Mouse (Mus musculus) limb, embryonic 13.5 days (tissue): ENCODE results near the gene Nfe2l1. TPM values are rescaled to one million over a fixed set of nuclear protein-coding genes. Genes with fewer than 3 reads are reported as not detected.

Experiments used
- ATAC-seq: fragments of 200-750 bp; cut with Nextera tagmentation; 2 replicates; pipeline ENCODE4 v1.8.0; 2017; ENCODE audit warnings: low read depth, moderate number of reproducible peaks, moderate TSS enrichment; ENCODE audit not compliant: low FRiP score
- H3K27ac ChIP-seq: fragments of 300-500 bp; sonication (generic); 2 replicates; pipeline ENCODE4 v1.5.1; 2015; ENCODE audit warnings: inconsistent platforms, mild to moderate bottlenecking, moderate library complexity
- H3K27me3 ChIP-seq: fragments of 300-500 bp; sonication (generic); 2 replicates; pipeline ENCODE4 v1.6.1; 2015; ENCODE audit warnings: mild to moderate bottlenecking, inconsistent platforms
- H3K36me3 ChIP-seq: fragments of 300-500 bp; sonication (generic); 2 replicates; pipeline ENCODE4 v1.6.1; 2015; ENCODE audit warnings: inconsistent platforms, mild to moderate bottlenecking, moderate library complexity
- H3K4me1 ChIP-seq: fragments of 300-500 bp; sonication (generic); 2 replicates; pipeline ENCODE4 v1.6.1; 2015; ENCODE audit warnings: inconsistent platforms
- H3K4me2 ChIP-seq: fragments of 300-500 bp; sonication (generic); replicated peaks from 2 replicates; pipeline ENCODE4 v1.6.1; 2015; ENCODE audit warnings: inconsistent platforms, mild to moderate bottlenecking, moderate library complexity
- H3K4me3 ChIP-seq: fragments of 300-500 bp; sonication (generic); 2 replicates; pipeline ENCODE4 v1.5.1; 2015; ENCODE audit warnings: moderate library complexity, mild to moderate bottlenecking, inconsistent platforms
- H3K9ac ChIP-seq: fragments of 300-500 bp; sonication (generic); 2 replicates; pipeline ENCODE4 v1.6.1; 2015; ENCODE audit warnings: mild to moderate bottlenecking, inconsistent platforms
- H3K9me3 ChIP-seq: fragments of 300-500 bp; sonication (generic); 2 replicates; pipeline ENCODE4 v1.6.1; 2016; ENCODE audit warnings: inconsistent platforms
- WGBS: fragments of 180-500 bp; shearing (Covaris S2); methylation state at CpG from one replicate; pipeline ENCODE4 v1.1.7; 2015; 5-methylcytosine and 5-hydroxymethylcytosine counted together
- polyA plus RNA-seq: library from polyadenylated mRNA; unstranded; fragments of >200 nt; fragmentation: Nextera tagmentation; extraction: Ambion mirVana; gene quantifications from 2 replicates; pipeline ENCODE4 v1.2.1, GENCODE M21; 2015

Nfe2l1 gene
- polyA plus RNA-seq, 1 experiment from 2014 or later = 69.3 TPM

DNA sequence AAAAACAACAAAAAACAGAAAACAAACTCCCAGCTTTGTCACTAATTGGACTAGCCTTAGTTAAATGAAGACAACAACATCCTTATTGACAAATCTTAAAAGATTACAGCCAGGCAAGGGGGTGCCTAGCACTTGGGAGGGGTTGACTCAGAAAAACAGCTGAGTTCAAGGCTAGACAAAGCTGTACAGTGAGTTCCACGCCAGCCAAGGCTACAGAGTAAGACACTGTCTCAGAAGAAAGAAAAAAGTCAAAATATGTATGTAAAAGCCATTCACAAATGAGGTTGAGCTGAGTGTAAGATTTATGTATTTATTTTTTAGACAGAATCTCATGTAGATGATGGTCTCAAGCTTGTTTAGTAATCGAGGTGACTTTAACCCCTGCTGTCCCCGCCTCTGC is 10.1 kb upstream of the Nfe2l1 start:
- H3K9me3 ChIP-seq = no peaks in the 10 kb centered on the region
- no peak overlapping the region for H3K4me3 ChIP-seq
- WGBS = 65% methylated on average over 3 of the region's 3 CpGs
- no peak overlapping the region for H3K4me2 ChIP-seq
- H3K27me3 ChIP-seq = no peaks in the 10 kb centered on the region
- no peaks in the 10 kb centered on the region for H3K36me3 ChIP-seq
- no peak overlapping the region for H3K27ac ChIP-seq
- no peak for ATAC-seq
- no peak overlapping the region for H3K9ac ChIP-seq
- no peaks in the 10 kb centered on the region for H3K4me1 ChIP-seq

DNA sequence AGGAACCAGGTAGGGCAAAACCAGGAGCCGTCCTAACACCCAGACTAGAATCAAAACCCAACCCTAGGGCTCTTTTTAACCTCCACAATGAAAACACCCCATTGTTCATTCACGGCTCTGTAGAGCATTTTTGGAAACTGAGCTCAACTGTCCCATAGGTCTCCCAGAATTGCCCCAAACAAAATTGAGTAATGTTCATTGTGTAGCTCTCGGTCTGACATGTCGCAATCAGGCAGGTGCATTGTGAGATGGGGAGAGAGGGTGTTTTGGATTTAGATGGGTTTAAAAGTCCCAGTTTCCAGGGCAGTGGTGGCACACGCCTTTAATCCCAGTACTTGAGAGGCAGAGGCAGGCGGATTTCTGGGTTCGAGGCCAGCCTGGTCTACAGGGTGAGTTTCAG is 9.7 kb upstream of the Nfe2l1 start:
- no peaks in the 10 kb centered on the region for H3K27me3 ChIP-seq
- no peaks in the 10 kb centered on the region for H3K9me3 ChIP-seq
- no peak overlapping the region for H3K4me3 ChIP-seq
- no peak for ATAC-seq
- 86% methylated on average over 7 of the region's 7 CpGs for WGBS
- H3K9ac ChIP-seq = no peak overlapping the region
- no peak overlapping the region for H3K27ac ChIP-seq
- H3K36me3 ChIP-seq = no peaks in the 10 kb centered on the region
- H3K4me2 ChIP-seq = no peak overlapping the region
- no peaks in the 10 kb centered on the region for H3K4me1 ChIP-seq

DNA sequence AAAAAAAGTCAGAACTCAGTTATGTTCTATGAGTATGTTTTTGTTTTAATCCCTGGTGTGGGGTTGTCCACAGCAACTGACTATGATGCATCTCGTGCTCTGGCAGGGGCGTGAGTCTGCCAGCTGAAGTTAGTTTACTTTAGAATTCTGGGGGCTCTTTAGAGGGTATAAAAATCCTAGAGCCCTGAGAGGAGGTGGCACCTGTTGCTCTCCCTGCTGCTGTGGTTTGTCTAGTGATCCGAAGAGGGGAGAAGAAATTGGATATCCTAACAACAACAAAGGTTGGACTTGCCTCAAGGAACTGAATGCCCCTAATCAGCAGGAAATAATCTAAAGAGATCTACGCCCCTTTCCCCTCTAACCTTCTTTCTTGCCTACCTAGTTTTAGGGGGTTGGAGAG is 8.6 kb upstream of the Nfe2l1 start:
- WGBS = 63% methylated on average over 4 of the region's 4 CpGs
- Histone ChIP-seq H3K9ac (no peak overlapping the region), H3K9me3 (no peaks in the 10 kb centered on the region), H3K4me2 (no peak overlapping the region), H3K27me3 (no peaks in the 10 kb centered on the region), H3K4me1 (no peaks in the 10 kb centered on the region), H3K4me3 (no peak overlapping the region), H3K27ac (no peak overlapping the region), H3K36me3 (no peaks in the 10 kb centered on the region)
- ATAC-seq = no peak

DNA sequence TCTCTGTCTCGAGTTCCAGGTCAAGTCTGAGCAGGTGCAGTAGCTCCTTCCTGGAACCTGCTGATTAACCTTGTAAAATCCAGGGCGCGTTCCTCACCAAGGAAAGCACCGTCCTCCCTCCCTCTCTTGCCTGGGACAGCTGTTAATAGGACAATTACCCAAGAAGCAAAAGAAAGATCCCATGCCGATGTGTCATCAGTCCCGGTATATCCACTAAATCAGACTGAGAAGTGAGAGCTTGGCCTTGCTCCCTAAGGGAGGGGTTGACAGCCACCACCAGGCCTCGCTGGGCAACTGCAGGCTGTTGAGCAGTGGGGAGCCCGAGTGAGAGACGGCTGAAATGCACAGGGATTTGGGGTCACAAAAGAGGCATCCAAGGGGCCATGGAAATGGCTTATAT is 7.5 kb upstream of the Nfe2l1 start:
- Histone ChIP-seq H3K27me3 (no peaks in the 10 kb centered on the region), H3K36me3 (no peaks in the 10 kb centered on the region), H3K27ac (no peak overlapping the region), H3K9me3 (no peaks in the 10 kb centered on the region), H3K4me2 (no peak overlapping the region), H3K9ac (no peak overlapping the region), H3K4me1 (no peaks in the 10 kb centered on the region), H3K4me3 (no peak overlapping the region)
- ATAC-seq = no peak
- 23% methylated on average over 9 of the region's 9 CpGs for WGBS

DNA sequence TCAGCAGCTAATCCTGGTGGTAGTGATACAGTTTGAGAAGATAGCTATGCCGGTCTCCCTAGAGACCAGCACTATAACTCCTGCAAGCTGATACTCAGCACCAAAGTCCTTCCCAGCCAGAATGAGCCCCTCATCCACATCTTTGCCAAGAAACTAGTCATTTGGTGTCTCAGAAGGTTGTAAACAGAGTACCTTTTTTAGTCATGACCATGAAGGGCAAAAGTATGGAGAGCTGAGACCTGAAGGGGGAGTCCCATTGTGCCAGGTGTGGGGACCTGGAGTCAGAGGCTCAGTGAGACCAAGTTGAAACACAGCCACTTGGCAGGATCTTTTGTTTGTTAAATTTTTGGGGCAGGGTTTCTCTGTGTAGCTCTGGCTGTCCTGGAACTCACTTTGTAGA is 4.4 kb upstream of the Nfe2l1 start:
- no peaks in the 10 kb centered on the region for H3K36me3 ChIP-seq
- no peaks in the 10 kb centered on the region for H3K9me3 ChIP-seq
- H3K27ac ChIP-seq = no peak overlapping the region
- H3K4me2 ChIP-seq = no peak overlapping the region
- H3K27me3 ChIP-seq = no peaks in the 10 kb centered on the region
- H3K4me1 ChIP-seq = peaks cover 4% of the 10 kb centered on the region
- no peak overlapping the region for H3K4me3 ChIP-seq
- ATAC-seq = no peak
- H3K9ac ChIP-seq = no peak overlapping the region
- WGBS = 85% methylated on average over 1 of the region's 1 CpGs

DNA sequence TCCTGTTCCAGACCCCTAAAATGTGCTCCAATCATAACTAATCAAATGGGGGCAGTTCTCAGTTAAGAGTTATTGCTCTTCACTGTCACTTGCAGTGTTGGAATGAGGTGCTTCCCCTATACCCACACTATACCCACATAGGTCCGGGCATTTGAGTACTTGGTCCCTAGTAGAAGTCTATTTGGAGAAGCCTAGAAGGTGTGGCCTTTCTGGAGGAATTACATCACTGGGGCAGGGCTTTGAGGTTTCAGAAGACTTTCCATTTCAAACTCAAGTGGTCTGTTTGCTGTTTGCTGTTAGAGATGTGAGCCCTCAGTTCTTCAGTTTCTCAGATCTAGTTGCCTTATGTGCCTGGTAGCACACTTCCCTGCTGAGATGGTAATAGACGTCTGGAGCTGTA is 3.2 kb upstream of the Nfe2l1 start:
- no peak overlapping the region for H3K4me3 ChIP-seq
- H3K36me3 ChIP-seq = no peaks in the 10 kb centered on the region
- no peaks in the 10 kb centered on the region for H3K9me3 ChIP-seq
- ATAC-seq = no peak
- peaks cover 13% of the 10 kb centered on the region for H3K4me1 ChIP-seq
- no peak overlapping the region for H3K27ac ChIP-seq
- H3K27me3 ChIP-seq = no peaks in the 10 kb centered on the region
- H3K9ac ChIP-seq = no peak overlapping the region
- 57% methylated on average over 2 of the region's 2 CpGs for WGBS
- H3K4me2 ChIP-seq = no peak overlapping the region

DNA sequence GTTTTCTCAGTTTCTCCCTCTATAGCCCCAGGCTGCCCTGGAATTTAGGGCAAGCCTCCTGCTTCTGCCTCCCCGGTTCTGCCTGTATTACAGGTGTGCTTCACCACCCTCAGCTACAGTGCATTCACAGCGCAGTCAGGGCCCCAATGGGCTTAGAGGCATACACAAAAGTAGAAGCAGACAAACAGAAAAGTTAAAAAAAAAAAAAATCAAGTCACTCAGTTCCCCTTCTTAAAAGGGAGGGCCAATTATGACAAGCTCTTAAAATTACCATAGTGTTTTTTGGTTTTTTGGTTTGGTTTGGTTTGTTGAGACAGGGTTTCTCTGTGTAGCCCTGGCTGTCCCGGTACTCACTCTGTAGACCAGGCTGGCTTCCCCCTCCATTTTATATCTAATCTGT is 2.8 kb upstream of the Nfe2l1 start:
- Histone ChIP-seq H3K4me2 (no peak overlapping the region), H3K4me1 (peaks cover 18% of the 10 kb centered on the region), H3K27ac (no peak overlapping the region), H3K9me3 (no peaks in the 10 kb centered on the region), H3K4me3 (no peak overlapping the region), H3K36me3 (peaks cover 3% of the 10 kb centered on the region), H3K27me3 (no peaks in the 10 kb centered on the region), H3K9ac (no peak overlapping the region)
- WGBS = 87% methylated on average over 3 of the region's 3 CpGs
- no peak for ATAC-seq

DNA sequence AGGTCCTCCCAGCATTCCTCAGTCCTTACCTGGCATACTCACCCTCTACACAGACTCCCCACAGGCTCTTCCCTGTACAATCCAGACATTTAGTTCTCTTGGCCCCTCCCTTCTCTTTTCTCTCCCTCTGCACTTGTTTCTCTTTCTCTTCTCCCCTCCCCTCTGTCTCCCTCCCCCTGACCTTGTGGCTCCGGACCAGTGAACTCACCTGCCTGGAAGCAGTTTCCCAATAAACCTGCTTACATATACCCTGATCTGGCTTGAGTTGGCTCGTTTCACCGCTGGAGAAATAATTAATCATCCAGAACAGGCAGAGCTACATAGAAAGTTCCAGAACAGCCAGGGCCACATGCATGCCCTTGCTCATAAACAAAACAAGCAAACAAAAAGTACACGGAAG is 1.7 kb upstream of the Nfe2l1 start:
- H3K27ac ChIP-seq = no peak overlapping the region
- no peak overlapping the region for H3K4me2 ChIP-seq
- H3K9ac ChIP-seq = no peak overlapping the region
- 64% methylated on average over 4 of the region's 4 CpGs for WGBS
- ATAC-seq = no peak
- no peaks in the 10 kb centered on the region for H3K27me3 ChIP-seq
- H3K4me1 ChIP-seq = peaks cover 28% of the 10 kb centered on the region
- H3K9me3 ChIP-seq = no peaks in the 10 kb centered on the region
- H3K36me3 ChIP-seq = peaks cover 14% of the 10 kb centered on the region
- H3K4me3 ChIP-seq = no peak overlapping the region

DNA sequence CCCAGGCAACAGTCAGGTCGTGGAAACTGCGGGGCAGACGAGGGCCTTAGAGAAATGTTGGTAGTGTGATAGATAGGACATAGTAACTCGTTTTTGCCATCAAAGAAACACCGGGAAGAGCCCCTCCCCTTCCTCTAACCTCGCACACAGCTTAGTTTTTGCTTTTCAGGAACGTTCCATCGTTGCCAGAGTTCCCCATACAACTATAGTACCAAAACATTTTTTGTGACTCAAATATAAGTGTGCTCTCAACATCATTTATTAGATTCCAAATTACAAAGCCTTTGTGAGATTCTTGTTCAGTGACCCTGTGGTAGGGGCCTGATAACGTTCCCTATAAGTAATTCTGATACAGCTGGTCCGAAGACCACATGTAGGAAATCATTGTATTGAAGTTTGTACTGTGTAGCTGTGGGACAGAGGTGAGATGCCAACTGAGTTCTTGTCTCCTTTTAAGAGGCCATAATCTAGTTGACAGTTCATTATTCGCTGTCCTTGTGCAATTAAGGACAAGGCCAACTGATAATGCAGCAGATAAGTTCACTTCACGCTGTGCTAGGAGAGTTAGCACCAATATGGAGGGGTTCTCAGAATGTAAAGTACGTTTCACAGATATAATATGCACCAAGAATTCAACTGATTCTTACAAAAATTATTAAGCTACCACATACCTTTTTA is 910 bp upstream of the Nfe2l1 start:
- Histone ChIP-seq H3K9ac (peak overlapping the region; percentile 74), H3K9me3 (no peaks in the 10 kb centered on the region), H3K4me2 (peak overlapping the region; percentile 64), H3K4me3 (peak overlapping the region; percentile 78), H3K4me1 (peaks cover 36% of the 10 kb centered on the region), H3K27ac (peak overlapping the region; percentile 97), H3K36me3 (peaks cover 18% of the 10 kb centered on the region), H3K27me3 (no peaks in the 10 kb centered on the region)
- no peak for ATAC-seq
- WGBS = 22% methylated on average over 13 of the region's 13 CpGs

DNA sequence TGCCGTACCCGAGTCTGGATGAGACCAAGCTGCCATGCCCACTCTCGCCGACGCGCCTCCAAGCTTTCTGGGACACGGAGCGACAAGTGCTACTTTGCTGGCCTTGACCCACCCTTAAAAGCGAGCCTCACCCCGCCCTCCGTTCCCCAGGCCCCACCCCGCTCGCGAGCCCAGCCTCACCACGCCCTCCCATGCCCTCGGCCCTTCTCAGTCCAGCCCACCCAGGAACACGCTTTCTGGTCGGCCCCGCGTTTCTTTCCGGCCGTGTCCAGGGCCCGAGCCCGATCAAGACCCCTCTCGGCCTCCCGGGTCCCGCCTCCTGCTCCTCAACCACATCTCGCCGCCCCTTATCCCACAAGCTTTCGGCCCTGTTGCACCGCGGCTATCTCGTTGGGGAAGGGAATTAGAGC is 360 bp downstream of the Nfe2l1 start:
- Histone ChIP-seq H3K9me3 (no peaks in the 10 kb centered on the region), H3K4me3 (peak overlapping the region; percentile 78), H3K9ac (peak overlapping the region; percentile 87), H3K36me3 (peaks cover 18% of the 10 kb centered on the region), H3K27me3 (no peaks in the 10 kb centered on the region), H3K4me2 (peak overlapping the region; percentile 87), H3K27ac (peak overlapping the region; percentile 97), H3K4me1 (peaks cover 49% of the 10 kb centered on the region)
- WGBS = 0% methylated on average over 33 of the region's 33 CpGs
- peak; percentile 60 for ATAC-seq

DNA sequence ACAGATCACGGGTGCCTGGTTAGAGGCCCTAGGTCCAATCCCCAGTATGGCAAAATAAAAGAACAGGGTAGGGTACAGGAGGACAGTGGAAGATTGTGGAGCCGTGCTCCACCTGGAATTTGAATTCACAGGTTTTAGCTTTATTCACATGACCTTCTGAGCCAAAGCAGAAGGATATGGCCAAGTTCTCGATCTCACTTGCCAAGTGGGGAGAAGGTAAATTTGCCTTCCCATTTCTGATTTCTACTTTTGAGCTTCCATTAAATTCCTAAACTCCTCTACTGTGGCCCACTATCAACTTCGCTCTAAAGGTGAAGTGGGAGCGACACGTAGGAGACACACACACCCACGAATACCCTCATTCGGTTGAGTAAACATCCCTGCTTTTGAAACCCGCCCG is 887 bp downstream of the Nfe2l1 start:
- Histone ChIP-seq H3K9ac (peak overlapping the region; percentile 87), H3K4me1 (peaks cover 52% of the 10 kb centered on the region), H3K27me3 (no peaks in the 10 kb centered on the region), H3K9me3 (no peaks in the 10 kb centered on the region), H3K36me3 (peaks cover 18% of the 10 kb centered on the region), H3K4me3 (peak overlapping the region; percentile 78), H3K4me2 (peak overlapping the region; percentile 87), H3K27ac (peak overlapping the region; percentile 97)
- no peak for ATAC-seq
- 12% methylated on average over 10 of the region's 10 CpGs for WGBS

DNA sequence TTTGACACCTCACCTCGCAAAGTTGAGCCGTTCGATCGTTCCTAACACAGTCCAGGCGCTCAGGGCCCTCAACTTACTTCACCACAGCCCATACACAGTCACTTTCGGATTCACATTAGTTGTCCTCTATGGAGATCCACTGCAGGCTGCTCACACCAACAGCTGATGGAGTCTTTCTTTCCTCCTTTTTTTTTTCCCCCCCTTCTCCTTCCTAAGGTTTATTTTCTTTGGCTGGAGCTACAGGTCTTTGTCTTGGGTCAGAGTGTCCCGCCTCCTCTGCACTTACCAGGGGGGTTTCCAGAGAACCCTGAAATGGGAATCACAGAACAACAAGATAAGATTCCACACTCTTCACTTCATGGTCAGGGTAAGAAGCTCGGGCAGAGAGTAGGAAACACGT is 1.9 kb downstream of the Nfe2l1 start:
- Histone ChIP-seq H3K4me1 (peaks cover 61% of the 10 kb centered on the region), H3K27ac (no peak overlapping the region)

DNA sequence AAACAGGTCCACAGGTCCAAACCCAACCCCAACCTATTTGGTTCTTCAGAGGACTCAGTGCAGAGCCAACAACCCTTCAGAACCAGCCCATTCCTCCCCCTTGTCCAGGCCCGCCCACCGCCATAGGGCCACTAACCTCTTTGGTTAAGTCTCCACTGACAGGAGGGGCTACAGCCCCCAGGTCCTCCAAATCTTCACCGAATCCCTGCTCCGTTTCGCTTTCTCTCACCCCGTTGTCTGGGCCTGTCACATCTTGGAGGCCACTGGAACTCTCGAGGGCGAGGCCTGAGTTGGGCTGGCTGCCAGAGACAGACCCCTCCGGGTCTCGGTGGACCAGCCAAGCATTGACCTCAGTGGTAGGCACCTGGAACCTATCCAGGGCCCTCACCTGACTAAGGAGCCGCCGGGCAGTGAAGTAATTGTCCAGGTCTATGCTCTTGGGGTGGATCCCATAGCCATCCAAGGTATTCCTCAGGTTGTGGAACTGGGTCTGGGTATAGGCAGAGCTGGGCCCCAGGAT is 2.6 kb downstream of the Nfe2l1 start:
- Histone ChIP-seq H3K27ac (peak overlapping the region; percentile 16; the same call in 1 of the 2 replicates), H3K9me3 (no peaks in the 10 kb centered on the region), H3K4me1 (peaks cover 66% of the 10 kb centered on the region), H3K4me2 (peak overlapping the region; percentile 99), H3K27me3 (no peaks in the 10 kb centered on the region), H3K4me3 (peak overlapping the region; percentile 26; the same call in 1 of the 2 replicates), H3K9ac (peak overlapping the region; percentile 43), H3K36me3 (peaks cover 25% of the 10 kb centered on the region)
- no peak for ATAC-seq
- 89% methylated on average over 12 of the region's 12 CpGs for WGBS

More for the DNA sequence above, 1.9 kb downstream of the Nfe2l1 start:
- Histone ChIP-seq H3K36me3 (peaks cover 18% of the 10 kb centered on the region), H3K9me3 (no peaks in the 10 kb centered on the region), H3K27me3 (no peaks in the 10 kb centered on the region), H3K4me2 (peak overlapping the region; percentile 99), H3K9ac (peak overlapping the region; percentile 27), H3K4me3 (peak overlapping the region; percentile 21)
- ATAC-seq = no peak
- 65% methylated on average over 9 of the region's 9 CpGs for WGBS
